8 mouse cellular contexts compared by ENCODE assay signal in genomic region chr19:44248854-44249351, GRCm38 (mm10). TPM values are rescaled to one million over a fixed set of nuclear protein-coding genes. Genes with fewer than 3 reads are reported as not detected.
A peak's percentile ranks its signal among the peaks of the same experiment; 100 is the strongest.
DNase-seq lines count a peak whose midpoint lies in the region; ATAC-seq and TF ChIP-seq lines count a peak whose summit lies in the region.

No protein-coding gene starts in this region.

- TF ChIP-seq POLR2A in olfactory bulb, adult 2 months (IDR thresholded peaks at IDR 0.05; ENCODE audit: insufficient read depth, low read depth, low read length) = no peak

- peaks cover 30% of the 10 kb centered on the region for H3K4me1 ChIP-seq in lung, embryonic 16.5 days (replicated peaks; ENCODE audit: control insufficient read depth, insufficient read depth, low read length)
- H3K4me1 ChIP-seq in embryonic facial prominence, embryonic 15.5 days = peaks cover 34% of the 10 kb centered on the region
- H3K4me1 ChIP-seq in limb, embryonic 10.5 days = peaks cover 44% of the 10 kb centered on the region
- peaks cover 19% of the 10 kb centered on the region for H3K4me1 ChIP-seq in olfactory bulb, adult 2 months (ENCODE audit: control insufficient read depth, insufficient read depth, low read length)

- ATAC-seq in lung, embryonic 16.5 days (ENCODE audit: low read depth) = no peak; the same call in 1 of the 2 replicates
- no peak for ATAC-seq in embryonic facial prominence, embryonic 15.5 days (ENCODE audit: insufficient number of reproducible peaks, low FRiP score, low TSS enrichment, low read depth)
- no peak for ATAC-seq in frontal cortex, adult (ENCODE audit: low TSS enrichment)

- H3K4me3 ChIP-seq in lung, embryonic 16.5 days (ENCODE audit: low read length) = peak overlapping the region; percentile 52
- H3K4me3 ChIP-seq in embryonic facial prominence, embryonic 15.5 days (replicated peaks) = peak overlapping the region; percentile 45
- H3K4me3 ChIP-seq in limb, embryonic 10.5 days = peak overlapping the region; percentile 55
- no peak overlapping the region for H3K4me3 ChIP-seq in olfactory bulb, adult 2 months (ENCODE audit: insufficient read depth, low read depth, low read length)

- peak overlapping the region; percentile 96 for H3K27ac ChIP-seq in lung, embryonic 16.5 days (ENCODE audit: low read length)
- peak overlapping the region; percentile 94 for H3K27ac ChIP-seq in embryonic facial prominence, embryonic 15.5 days (replicated peaks)
- peak overlapping the region; percentile 87 for H3K27ac ChIP-seq in limb, embryonic 10.5 days
- H3K27ac ChIP-seq in olfactory bulb, adult 2 months (ENCODE audit: insufficient read depth, low read depth, low read length) = peak overlapping the region; percentile 87

- no peak for TF ChIP-seq CTCF in olfactory bulb, adult 2 months (IDR thresholded peaks at IDR 0.05; ENCODE audit: insufficient read depth, low read depth, low read length)

- peak overlapping the region; percentile 50 for H3K9ac ChIP-seq in lung, embryonic 16.5 days (ENCODE audit: low read length)
- H3K9ac ChIP-seq in embryonic facial prominence, embryonic 15.5 days = no peak overlapping the region

- peak overlapping the region; percentile 68 for H3K4me2 ChIP-seq in lung, embryonic 16.5 days (ENCODE audit: low read depth, low read length)
- peak overlapping the region; percentile 79; the same call in 1 of the 2 replicates for H3K4me2 ChIP-seq in embryonic facial prominence, embryonic 15.5 days (replicated peaks)

- H3K27me3 ChIP-seq in lung, embryonic 16.5 days (ENCODE audit: control insufficient read depth, insufficient read depth, low read depth, low read length) = no peaks in the 10 kb centered on the region
- H3K27me3 ChIP-seq in embryonic facial prominence, embryonic 15.5 days = no peaks in the 10 kb centered on the region
- H3K27me3 ChIP-seq in limb, embryonic 10.5 days (ENCODE audit: low read depth, poor library complexity, severe bottlenecking) = no peaks in the 10 kb centered on the region

- H3K9me3 ChIP-seq in lung, embryonic 16.5 days (ENCODE audit: control insufficient read depth, low read length) = no peaks in the 10 kb centered on the region
- no peaks in the 10 kb centered on the region for H3K9me3 ChIP-seq in embryonic facial prominence, embryonic 15.5 days (replicated peaks)
- no peaks in the 10 kb centered on the region for H3K9me3 ChIP-seq in limb, embryonic 10.5 days (replicated peaks)

- 52% methylated on average over 11 of the region's 11 CpGs for WGBS in lung, embryonic 16.5 days
- WGBS in embryonic facial prominence, embryonic 15.5 days = 49% methylated on average over 11 of the region's 11 CpGs
- WGBS in limb, embryonic 10.5 days = 75% methylated on average over 11 of the region's 11 CpGs
- WGBS in olfactory bulb, adult 2 months = 60% methylated on average over 11 of the region's 11 CpGs

- no peak for DNase-seq in lung, postnatal 14 days
- DNase-seq in limb, embryonic 10.5 days (ENCODE audit: low spot score) = no peak
- DNase-seq in cerebellum, adult 18-20 months = no peak
- no peak for DNase-seq in ovary, postnatal 10 days (ENCODE audit: low spot score)

- H3K36me3 ChIP-seq in lung, embryonic 16.5 days (ENCODE audit: control insufficient read depth, insufficient read depth, low read length) = no peaks in the 10 kb centered on the region
- no peaks in the 10 kb centered on the region for H3K36me3 ChIP-seq in embryonic facial prominence, embryonic 15.5 days
- no peaks in the 10 kb centered on the region for H3K36me3 ChIP-seq in limb, embryonic 10.5 days

RNA-seq across cellular contexts. Expression of gene Scd2, which starts 44.6 kb away (rescaled TPM):
- 225 and 232 TPM in 2 replicates for polyA plus RNA-seq in lung, embryonic 16.5 days (2015; fragmentation: Nextera tagmentation; extraction: Ambion mirVana)
- polyA plus RNA-seq in embryonic facial prominence, embryonic 15.5 days (2015; fragmentation: Nextera tagmentation; extraction: Ambion mirVana) = 179 and 181 TPM in 2 replicates
- 324 and 335 TPM in 2 replicates for polyA plus RNA-seq in limb, embryonic 10.5 days (2016; fragmentation: Nextera tagmentation; extraction: Ambion mirVana)
- polyA plus RNA-seq in olfactory bulb, adult 2 months (2012; ENCODE audit: insufficient read depth, insufficient read length, low replicate concordance, missing spikeins) = 299 and 337 TPM in 2 replicates

RNA-seq across cellular contexts. Expression of gene Scd3, which starts 45.8 kb away (rescaled TPM):
- polyA plus RNA-seq in lung, embryonic 16.5 days (2015; fragmentation: Nextera tagmentation; extraction: Ambion mirVana) = 0.48 and 0.91 TPM in 2 replicates
- polyA plus RNA-seq in embryonic facial prominence, embryonic 15.5 days (2015; fragmentation: Nextera tagmentation; extraction: Ambion mirVana) = 0.89 and 0.96 TPM in 2 replicates
- polyA plus RNA-seq in limb, embryonic 10.5 days (2016; fragmentation: Nextera tagmentation; extraction: Ambion mirVana) = 0.41 TPM in 1 of 2 replicates, not detected in the other
- not detected in 2 replicates for polyA plus RNA-seq in olfactory bulb, adult 2 months (2012; ENCODE audit: insufficient read depth, insufficient read length, low replicate concordance, missing spikeins)

RNA-seq across cellular contexts. Expression of gene Pkd2l1, which starts 56.7 kb away (rescaled TPM):
- 0.06 TPM in 1 of 2 replicates, not detected in the other for polyA plus RNA-seq in lung, embryonic 16.5 days (2015; fragmentation: Nextera tagmentation; extraction: Ambion mirVana)
- not detected in 2 replicates for polyA plus RNA-seq in embryonic facial prominence, embryonic 15.5 days (2015; fragmentation: Nextera tagmentation; extraction: Ambion mirVana)
- polyA plus RNA-seq in limb, embryonic 10.5 days (2016; fragmentation: Nextera tagmentation; extraction: Ambion mirVana) = not detected in 2 replicates
- polyA plus RNA-seq in olfactory bulb, adult 2 months (2012; ENCODE audit: insufficient read depth, insufficient read length, low replicate concordance, missing spikeins) = not detected in 2 replicates
